Mouse (Mus musculus) hindbrain, postnatal 0 days (tissue): ENCODE measurements around the gene Zglp1. TPM values are rescaled to one million over a fixed set of nuclear protein-coding genes. Genes with fewer than 3 reads are reported as not detected.

Source experiments
- ATAC-seq: fragments of 200-750 bp; cut with Nextera tagmentation; 2 replicates; pipeline ENCODE4 v1.8.0; 2017; ENCODE audit warnings: mild to moderate bottlenecking, moderate TSS enrichment, moderate library complexity
- DNase-seq: peaks from one replicate; pipeline ENCODE4 v3.0.0-alpha.2; 2015; ENCODE audit warnings: low spot score
- H3K27ac ChIP-seq: fragments of 300-500 bp; sonication (generic); 2 replicates; pipeline ENCODE4 v1.5.1; 2014; ENCODE audit warnings: mild to moderate bottlenecking
- H3K27me3 ChIP-seq: fragments of 300-500 bp; sonication (generic); 2 replicates; pipeline ENCODE4 v1.6.1; 2014; ENCODE audit warnings: low read length, mixed read lengths; ENCODE audit not compliant: insufficient read depth
- H3K36me3 ChIP-seq: fragments of 300-500 bp; sonication (generic); 2 replicates; pipeline ENCODE4 v1.6.1; 2014; ENCODE audit warnings: low read length, mixed read lengths; ENCODE audit not compliant: insufficient read depth
- H3K4me1 ChIP-seq: fragments of 300-500 bp; sonication (generic); 2 replicates; pipeline ENCODE4 v1.6.1; 2014; ENCODE audit warnings: antibody characterized with exemption, low read length, mixed read lengths; ENCODE audit not compliant: insufficient read depth
- H3K4me2 ChIP-seq: fragments of 300-500 bp; sonication (generic); 2 replicates; pipeline ENCODE4 v1.6.1; 2014; ENCODE audit warnings: low read depth, mild to moderate bottlenecking, low read length, moderate library complexity, mixed read lengths
- H3K4me3 ChIP-seq: fragments of 300-500 bp; sonication (generic); 2 replicates; pipeline ENCODE4 v1.5.1; 2014; ENCODE audit warnings: low read length
- H3K9ac ChIP-seq: fragments of 300-500 bp; sonication (generic); replicated peaks from 2 replicates; pipeline ENCODE4 v1.6.1; 2014; ENCODE audit warnings: mild to moderate bottlenecking, low read length, moderate library complexity, mixed read lengths
- H3K9me3 ChIP-seq: fragments of 300-500 bp; sonication (generic); 2 replicates; pipeline ENCODE4 v1.6.1; 2016; ENCODE audit warnings: low read length, mixed read lengths
- CTCF ChIP-seq: IDR thresholded peaks from 2 replicates; pipeline ENCODE4 v1.5.1; 2016; ENCODE audit warnings: antibody characterized with exemption, control low read depth, low read depth
- WGBS: fragments of 180-500 bp; shearing (Covaris S2); extraction: QIAGEN DNeasy Blood & Tissue Kit; methylation state at CpG from one replicate; pipeline ENCODE4 v1.1.7; 2014; 5-methylcytosine and 5-hydroxymethylcytosine counted together
- microRNA counts: library from miRNA; unstranded; fragments of <30 nt; microRNA quantifications from one replicate; lab custom pipeline; 2015
- microRNA-seq, 2 experiments: library from miRNA; unstranded; fragments of <30 nt; microRNA quantifications; one replicate each; pipeline ENCODE4; 2016
- polyA plus RNA-seq: library from polyadenylated mRNA; unstranded; fragments of >200 nt; fragmentation: Nextera tagmentation; extraction: Ambion mirVana; gene quantifications from 2 replicates; pipeline ENCODE4 v1.2.1, GENCODE M21; 2015
- total RNA-seq: library from RNA; depleted of rRNA; stranded (reverse); fragments of >200 nt; gene quantifications from 2 replicates; pipeline ENCODE4 v1.2.3, GENCODE M21; 2014; rRNA removed

The Zglp1 gene
- total and polyA plus RNA-seq, 2 experiments from 2014 or later = 0.16 to 1.1 TPM

GRCm38 (mm10) chr9:21014691-21015570 is 52.0 kb downstream of the Zglp1 start:
- Histone ChIP-seq H3K27me3 (peaks cover 28% of the 10 kb centered on the region), H3K4me1 (no peaks in the 10 kb centered on the region), H3K4me2 (peak overlapping the region; percentile 50), H3K9ac (no peak overlapping the region), H3K36me3 (no peaks in the 10 kb centered on the region), H3K27ac (no peak overlapping the region), H3K4me3 (peak overlapping the region; percentile 26), H3K9me3 (no peaks in the 10 kb centered on the region)
- ATAC-seq (peak; percentile 37; the same call in 1 of the 2 replicates), DNase-seq (no peak)
- WGBS = 3% methylated on average over 29 of the region's 29 CpGs
- TF ChIP-seq CTCF = no peak

MicroRNAs within 50 kb of the gene (microRNA counts, 519-probe panel; counts per million panel counts)
- microRNA mmu-miR-1900 (lab: Ali Mortazavi, UCI) = not detected

Small RNA genes lying within 50 kb of the gene (microRNA-seq; reads per million reads assigned to microRNA genes)
- gene Mir1900 = 0 to 0.36 reads per million in 2 experiments
- 0 to 0.36 reads per million in 2 experiments for gene Mir7082

Other genes with a start within 250 kb of the Zglp1 start
- gene Rdh8, start 248.6 kb downstream of the Zglp1 start, total RNA-seq = not detected in 2 replicates
- gene Rdh8, start 248.6 kb downstream of the Zglp1 start, polyA plus RNA-seq = not detected in 2 replicates
- 22.8 and 26.0 TPM in 2 replicates for gene A230050P20Rik, start 198.5 kb downstream of the Zglp1 start, total RNA-seq
- 32.7 and 34.1 TPM in 2 replicates for gene A230050P20Rik, start 198.5 kb downstream of the Zglp1 start, polyA plus RNA-seq
- gene Angptl6, start 187.4 kb downstream of the Zglp1 start, total RNA-seq = 10.9 and 12.1 TPM in 2 replicates
- 10.9 and 11.1 TPM in 2 replicates for gene Angptl6, start 187.4 kb downstream of the Zglp1 start, polyA plus RNA-seq
- 45.4 and 57.4 TPM in 2 replicates for gene Ppan, start 178.9 kb downstream of the Zglp1 start, total RNA-seq
- 36.8 and 44.1 TPM in 2 replicates for gene Ppan, start 178.9 kb downstream of the Zglp1 start, polyA plus RNA-seq
- gene Eif3g, start 168.5 kb downstream of the Zglp1 start, total RNA-seq = 76.1 and 79.5 TPM in 2 replicates
- 225 and 236 TPM in 2 replicates for gene Eif3g, start 168.5 kb downstream of the Zglp1 start, polyA plus RNA-seq
- 78.2 and 86.5 TPM in 2 replicates for gene Dnmt1, start 107.2 kb downstream of the Zglp1 start, total RNA-seq
- gene Dnmt1, start 107.2 kb downstream of the Zglp1 start, polyA plus RNA-seq = 36.1 and 36.2 TPM in 2 replicates
- 3.4 and 6.0 TPM in 2 replicates for gene S1pr2, start 90.3 kb downstream of the Zglp1 start, total RNA-seq
- 6.9 and 8.5 TPM in 2 replicates for gene S1pr2, start 90.3 kb downstream of the Zglp1 start, polyA plus RNA-seq
- gene Mrpl4, start 64.4 kb downstream of the Zglp1 start, total RNA-seq = 104 and 107 TPM in 2 replicates
- 117 and 124 TPM in 2 replicates for gene Mrpl4, start 64.4 kb downstream of the Zglp1 start, polyA plus RNA-seq
- gene Icam1, start 51.1 kb downstream of the Zglp1 start, total RNA-seq = 4.3 and 5.0 TPM in 2 replicates
- gene Icam1, start 51.1 kb downstream of the Zglp1 start, polyA plus RNA-seq = 3.8 and 4.4 TPM in 2 replicates
- not detected in 2 replicates for gene Icam4, start 37.7 kb downstream of the Zglp1 start, total RNA-seq
- gene Icam4, start 37.7 kb downstream of the Zglp1 start, polyA plus RNA-seq = 0.15 TPM in 1 of 2 replicates, not detected in the other
- 9.1 and 9.7 TPM in 2 replicates for gene Icam5, start 35.0 kb downstream of the Zglp1 start, total RNA-seq
- 3.6 and 3.7 TPM in 2 replicates for gene Icam5, start 35.0 kb downstream of the Zglp1 start, polyA plus RNA-seq
- gene Gm49373, start 6.0 kb upstream of the Zglp1 start, total RNA-seq = 0.50 and 0.73 TPM in 2 replicates
- gene Gm49373, start 6.0 kb upstream of the Zglp1 start, polyA plus RNA-seq = 0.37 and 0.48 TPM in 2 replicates
- gene Fdx1l, start 6.5 kb upstream of the Zglp1 start, total RNA-seq = 70.9 and 95.6 TPM in 2 replicates
- gene Fdx1l, start 6.5 kb upstream of the Zglp1 start, polyA plus RNA-seq = 83.9 and 86.5 TPM in 2 replicates
- 0.11 and 2.7 TPM in 2 replicates for gene Gm38431, start 24.9 kb upstream of the Zglp1 start, total RNA-seq
- 0.16 and 0.96 TPM in 2 replicates for gene Gm38431, start 24.9 kb upstream of the Zglp1 start, polyA plus RNA-seq
- 43.2 and 51.9 TPM in 2 replicates for gene Raver1, start 24.9 kb upstream of the Zglp1 start, total RNA-seq
- 19.7 and 21.7 TPM in 2 replicates for gene Raver1, start 24.9 kb upstream of the Zglp1 start, polyA plus RNA-seq
- 10.8 and 15.4 TPM in 2 replicates for gene Tyk2, start 64.2 kb upstream of the Zglp1 start, total RNA-seq
- gene Tyk2, start 64.2 kb upstream of the Zglp1 start, polyA plus RNA-seq = 5.7 and 6.2 TPM in 2 replicates
- 20.1 and 21.4 TPM in 2 replicates for gene Cdc37, start 82.9 kb upstream of the Zglp1 start, total RNA-seq
- 173 and 181 TPM in 2 replicates for gene Cdc37, start 82.9 kb upstream of the Zglp1 start, polyA plus RNA-seq
- 41.3 and 45.0 TPM in 2 replicates for gene Pde4a, start 98.6 kb upstream of the Zglp1 start, total RNA-seq
- 46.4 and 47.7 TPM in 2 replicates for gene Pde4a, start 98.6 kb upstream of the Zglp1 start, polyA plus RNA-seq
- gene Keap1, start 172.3 kb upstream of the Zglp1 start, total RNA-seq = 74.9 and 98.9 TPM in 2 replicates
- gene Keap1, start 172.3 kb upstream of the Zglp1 start, polyA plus RNA-seq = 59.4 and 60.9 TPM in 2 replicates
- gene S1pr5, start 181.3 kb upstream of the Zglp1 start, total RNA-seq = 4.9 and 8.2 TPM in 2 replicates
- gene S1pr5, start 181.3 kb upstream of the Zglp1 start, polyA plus RNA-seq = 2.9 and 3.1 TPM in 2 replicates
- gene Atg4d, start 198.2 kb upstream of the Zglp1 start, total RNA-seq = 24.8 and 38.6 TPM in 2 replicates
- gene Atg4d, start 198.2 kb upstream of the Zglp1 start, polyA plus RNA-seq = 32.1 and 35.5 TPM in 2 replicates
- gene Kri1, start 220.9 kb upstream of the Zglp1 start, total RNA-seq = 14.8 and 15.3 TPM in 2 replicates
- 10.9 and 11.8 TPM in 2 replicates for gene Kri1, start 220.9 kb upstream of the Zglp1 start, polyA plus RNA-seq
- 115 and 123 TPM in 2 replicates for gene Cdkn2d, start 224.3 kb upstream of the Zglp1 start, total RNA-seq
- gene Cdkn2d, start 224.3 kb upstream of the Zglp1 start, polyA plus RNA-seq = 134 and 142 TPM in 2 replicates
- 2.5 and 7.0 TPM in 2 replicates for gene Ap1m2, start 245.2 kb upstream of the Zglp1 start, total RNA-seq
- gene Ap1m2, start 245.2 kb upstream of the Zglp1 start, polyA plus RNA-seq = 3.8 and 3.9 TPM in 2 replicates